Mouse (Mus musculus): ENCODE data around the gene Cda.

GRCm38 (mm10) chr4:138370996-138371516 is 3.3 kb upstream of the Cda start:
- TF ChIP-seq CTCF (IDR thresholded peaks at IDR 0.05; ENCODE audit: extremely low read depth, insufficient read depth, insufficient read length, insufficient replicate concordance) (no peak), POLR2A (IDR thresholded peaks at IDR 0.05; ENCODE audit: low read depth, low read length) (no peak)
